Mouse (Mus musculus) left cerebral cortex, adult 2 months (tissue): ENCODE measurements around the gene Dapk3. TPM values are rescaled to one million over a fixed set of nuclear protein-coding genes. Genes with fewer than 3 reads are reported as not detected.
"Not testable (repeated sequence)": the region's sequence is repeated elsewhere in the genome, so short reads cannot be mapped to it uniquely, and the experiment has no call there.

Source experiments
- DNase-seq, 2 experiments: peaks; one replicate each; pipeline ENCODE4 v3.0.0; 2021 to 2022; ENCODE audit warnings: low spot score in 2 of 2, mixed read lengths in 1 of 2; ENCODE audit errors: extremely low spot score in 1 of 2
- H3K27ac ChIP-seq: fragments of 200-600 bp; 2 replicates; pipeline ENCODE4 v1.8.1; 2022
- H3K4me3 ChIP-seq: fragments of 200-600 bp; 2 replicates; pipeline ENCODE4 v1.8.1; 2022
- CTCF ChIP-seq: fragments of 200-600 bp; IDR thresholded peaks from 2 replicates; pipeline ENCODE4 v1.8.1; 2022; ENCODE audit warnings: antibody characterized with exemption, mild to moderate bottlenecking, moderate library complexity
- intact Hi-C: fragments of 180-260 bp; cut with DNase I; formaldehyde crosslinking; loops from one replicate; pipeline ENCODE4 v1.15.1; 2025
- total RNA-seq, 2 experiments: library from RNA; stranded (reverse); gene quantifications; 2 replicates each; pipeline ENCODE4 v1.2.3; 2021

Dapk3 gene
- total RNA-seq, 2 experiments from 2014 or later = 74.6 to 89.4 TPM

DNA sequence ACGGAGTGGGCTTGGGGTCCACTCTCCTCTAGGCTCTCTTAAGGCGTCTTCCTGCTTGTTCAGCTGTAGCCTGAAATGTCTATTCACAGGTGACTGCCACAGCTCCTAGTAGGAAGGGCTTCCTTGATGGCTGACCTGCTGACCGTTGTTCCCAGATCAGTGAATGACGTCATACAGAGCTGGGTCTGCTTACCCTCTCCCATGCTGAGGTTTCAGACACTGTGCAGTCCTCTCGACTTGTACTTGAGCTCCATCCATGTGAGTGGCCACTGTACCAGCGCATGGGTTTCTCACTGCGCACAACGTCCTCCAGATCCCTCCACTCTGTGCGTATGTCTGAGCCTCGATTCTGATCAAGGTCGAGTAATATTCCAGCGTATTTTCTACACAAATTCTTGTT lies 30.2 kb upstream of the Dapk3 start:
- no peak for DNase-seq
- Histone ChIP-seq H3K27ac (no peak overlapping the region), H3K4me3 (no peak overlapping the region)
- intact Hi-C loops = no loop called here
- no peak for TF ChIP-seq CTCF

DNA sequence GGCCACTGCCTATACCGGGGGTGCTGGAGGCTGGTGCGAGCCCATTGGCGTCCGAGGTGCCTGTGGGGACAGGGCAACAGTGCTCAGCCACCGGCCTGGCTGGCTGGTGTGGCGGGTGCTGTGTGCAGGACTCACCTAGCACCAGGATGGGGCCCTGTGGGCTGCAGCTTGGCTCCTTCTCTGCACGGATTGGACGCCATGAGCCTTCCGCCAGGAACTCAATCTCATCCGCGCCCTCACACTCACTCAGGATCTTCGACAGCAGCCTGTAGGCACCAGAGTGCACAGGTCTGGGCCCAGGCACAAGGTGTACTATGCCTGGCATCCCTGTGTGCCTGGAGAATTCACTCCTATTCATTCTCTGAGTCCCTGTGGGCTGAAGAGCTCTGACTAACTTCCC lies 28.5 kb upstream of the Dapk3 start:
- no peak for DNase-seq
- intact Hi-C loops = no loop called here
- no peak for TF ChIP-seq CTCF
- Histone ChIP-seq H3K4me3 (no peak overlapping the region), H3K27ac (peak overlapping the region; percentile 47; the same call in 1 of the 2 replicates)

DNA sequence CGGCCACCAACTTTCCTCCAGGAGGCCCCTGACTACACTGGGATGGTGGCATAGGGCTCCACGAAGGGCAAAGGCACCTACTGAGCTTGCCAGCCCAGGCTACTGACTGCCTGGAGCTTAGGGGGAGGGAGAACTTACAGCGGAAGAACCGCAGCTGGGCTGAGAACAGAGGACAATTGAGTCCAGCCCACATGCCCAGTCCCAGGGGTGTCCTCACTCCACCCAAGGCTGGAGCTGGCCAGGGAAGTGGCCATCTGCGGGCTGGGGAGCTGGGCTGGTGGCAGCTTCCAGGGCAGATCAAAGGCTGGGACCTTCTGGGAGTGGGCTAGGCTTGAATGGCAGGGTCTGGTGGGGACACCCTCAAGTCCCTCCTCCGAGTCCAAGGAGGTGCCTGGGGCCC lies 28.1 kb upstream of the Dapk3 start:
- TF ChIP-seq CTCF = no peak
- intact Hi-C loops = no loop called here
- no peak for DNase-seq
- H3K4me3 ChIP-seq = no peak overlapping the region
- H3K27ac ChIP-seq = peak overlapping the region; percentile 50; the same call in 1 of the 2 replicates

DNA sequence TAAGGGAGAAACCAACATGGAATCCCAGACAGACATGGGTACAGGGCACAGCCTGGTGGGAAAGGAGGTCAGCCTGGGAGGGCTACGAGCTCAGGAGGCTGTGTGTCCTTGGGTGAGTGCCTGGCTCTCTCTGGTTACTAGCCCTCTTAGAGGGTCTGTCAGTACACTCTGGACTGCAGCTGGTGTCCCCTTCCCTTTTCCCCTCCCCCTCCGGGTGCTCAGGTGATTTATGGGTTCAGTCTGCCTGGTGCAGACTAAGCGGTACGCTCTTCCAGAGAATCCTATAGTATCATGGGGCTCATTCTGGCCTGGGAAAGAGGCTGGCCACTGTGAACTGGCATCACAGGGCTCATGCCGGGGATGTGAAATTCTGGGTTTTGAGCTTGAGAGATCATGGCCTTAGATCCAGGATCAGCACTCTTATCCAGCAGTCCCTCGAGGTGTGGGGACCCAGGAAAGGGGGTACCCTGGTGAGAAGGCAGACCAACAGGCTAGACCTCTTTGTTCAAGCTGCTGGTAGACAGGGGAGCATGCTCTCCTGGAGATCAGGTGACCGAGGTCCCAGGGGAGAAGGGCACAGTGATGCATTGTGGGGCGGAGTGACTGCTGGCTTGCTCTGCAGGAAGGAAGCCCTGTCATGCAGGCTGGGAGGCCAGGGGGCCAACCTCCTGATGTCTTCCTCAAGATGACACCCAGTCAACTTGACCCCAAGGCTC lies 21.0 kb upstream of the Dapk3 start:
- intact Hi-C loops = no loop called here
- TF ChIP-seq CTCF = no peak
- Histone ChIP-seq H3K27ac (no peak overlapping the region), H3K4me3 (no peak overlapping the region)
- no peak for DNase-seq

DNA sequence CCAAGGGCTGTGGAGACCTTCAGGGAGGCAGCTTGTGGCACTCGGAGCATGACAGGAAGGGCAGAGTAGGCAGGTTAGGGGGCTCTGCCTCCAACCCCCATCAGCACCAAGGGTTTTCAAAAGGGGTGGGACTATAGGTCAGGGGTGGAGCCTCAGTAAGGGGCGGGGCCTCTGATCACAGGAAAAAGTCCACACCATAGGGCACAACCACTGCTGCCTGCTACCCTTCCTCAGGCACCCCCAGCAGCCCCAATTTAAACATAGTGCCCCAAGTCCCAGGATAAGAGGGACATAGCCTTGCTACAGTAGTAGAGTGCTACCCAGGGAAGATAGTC lies 20.5 kb upstream of the Dapk3 start:
- TF ChIP-seq CTCF = no peak
- no peak for DNase-seq
- Histone ChIP-seq H3K27ac (no peak overlapping the region), H3K4me3 (no peak overlapping the region)
- intact Hi-C loops = no loop called here

DNA sequence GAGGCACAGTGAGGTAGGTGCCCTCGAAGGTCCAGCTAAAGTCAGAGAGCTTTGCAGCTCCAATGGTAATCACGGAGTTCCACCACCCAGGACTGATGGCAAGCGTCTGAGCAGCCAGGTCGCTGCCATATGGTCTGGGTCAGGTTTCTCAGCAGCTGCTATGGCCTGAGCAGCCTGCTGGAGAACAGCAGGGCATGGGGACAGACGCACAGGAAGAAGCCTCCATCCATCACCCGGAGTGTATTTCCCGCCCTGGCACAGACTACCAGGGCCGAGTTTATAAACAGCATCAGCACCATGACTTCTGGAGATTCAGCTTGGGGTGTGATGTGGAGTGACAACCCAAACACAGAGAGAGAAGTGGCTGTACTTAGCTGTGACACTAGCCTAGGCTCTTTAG lies 17.7 kb upstream of the Dapk3 start:
- intact Hi-C loops = loop anchor here (5.0 kb wide), 1 partner anchor 238 kb away; no protein-coding TSS in a partner anchor
- TF ChIP-seq CTCF = no peak
- no peak overlapping the region for H3K27ac ChIP-seq

DNA sequence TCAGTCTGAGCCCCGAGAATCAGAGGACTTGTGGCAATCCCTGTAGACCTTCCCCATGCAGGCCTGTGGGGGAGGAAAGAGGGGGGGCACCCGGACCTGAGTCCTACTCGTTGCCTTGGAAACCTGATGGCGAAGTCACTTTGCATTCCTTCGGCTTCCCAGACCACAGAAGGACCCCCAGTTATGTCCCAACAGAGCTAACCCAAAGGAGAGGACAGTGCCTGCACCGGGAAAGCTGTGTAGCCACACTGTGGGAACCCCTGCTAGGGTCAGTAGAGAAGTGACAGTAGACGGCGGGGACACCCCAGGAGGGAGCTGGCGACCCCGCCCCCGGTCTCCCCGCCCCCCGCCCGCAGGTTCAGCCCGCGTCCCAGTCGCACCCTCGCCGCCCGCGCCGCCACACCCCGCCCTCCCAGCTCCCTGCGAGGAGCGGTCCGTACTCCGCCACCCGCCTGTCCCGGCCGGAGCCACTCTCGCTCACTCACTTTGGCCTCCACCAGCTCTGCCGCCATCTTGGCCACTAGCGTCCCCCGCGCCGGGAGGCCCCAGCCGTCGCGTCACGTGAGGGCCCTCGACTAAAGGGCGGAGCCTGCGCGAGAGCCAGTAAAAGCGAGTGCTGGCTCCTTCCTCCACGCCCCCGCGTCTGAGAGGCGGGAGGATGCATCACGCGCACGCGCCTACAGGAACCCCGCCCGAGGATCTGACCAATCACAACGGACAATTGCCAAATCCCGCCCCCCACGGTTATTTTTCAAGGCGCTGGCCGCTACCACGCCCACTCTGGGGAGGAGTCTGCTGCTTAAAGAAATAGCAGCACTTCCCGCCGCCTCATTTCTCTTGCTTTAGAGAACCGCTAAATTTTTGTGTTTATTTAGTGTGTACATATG lies 15.4 kb upstream of the Dapk3 start, which contains the start of gene Pias4:
Gene Pias4, minus strand, starts transcription at position 724 of the 887 bp plus-strand sequence.
- H3K27ac ChIP-seq = peak within 1 kb of the TSS; percentile 86
- DNase-seq = peak; percentile 100
- H3K4me3 ChIP-seq = peak within 1 kb of the TSS; percentile 94
- intact Hi-C loops = loop anchor here (2.0 to 5.0 kb wide), 2 partner anchors 31 to 240 kb away; no protein-coding TSS in a partner anchor
- TF ChIP-seq CTCF = no peak

More for the DNA sequence above, 17.7 kb upstream of the Dapk3 start:
- no peak overlapping the region for H3K4me3 ChIP-seq
- no peak for DNase-seq

DNA sequence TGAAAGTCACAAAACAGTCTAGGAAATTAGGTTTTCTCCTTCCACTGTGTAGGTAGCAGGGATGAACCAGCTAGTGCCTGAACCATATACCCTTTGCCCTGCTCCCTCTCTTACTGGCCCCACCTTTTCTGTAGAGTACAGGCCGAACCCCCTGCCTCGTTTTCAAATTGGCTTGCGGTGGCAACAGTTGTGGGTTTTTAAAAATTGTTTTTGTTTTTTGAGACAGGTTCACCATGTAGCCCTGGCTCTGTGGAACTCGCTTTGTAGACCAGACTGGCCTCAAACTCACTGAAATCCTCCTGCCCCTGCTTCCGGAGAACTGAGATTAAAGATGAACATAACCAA lies 14.7 kb upstream of the Dapk3 start:
- intact Hi-C loops = loop anchor here (2.0 to 5.0 kb wide), 2 partner anchors 31 to 241 kb away; no protein-coding TSS in a partner anchor
- Histone ChIP-seq H3K27ac (peak overlapping the region; percentile 85), H3K4me3 (peak overlapping the region; percentile 54)
- DNase-seq = no peak
- no peak for TF ChIP-seq CTCF

DNA sequence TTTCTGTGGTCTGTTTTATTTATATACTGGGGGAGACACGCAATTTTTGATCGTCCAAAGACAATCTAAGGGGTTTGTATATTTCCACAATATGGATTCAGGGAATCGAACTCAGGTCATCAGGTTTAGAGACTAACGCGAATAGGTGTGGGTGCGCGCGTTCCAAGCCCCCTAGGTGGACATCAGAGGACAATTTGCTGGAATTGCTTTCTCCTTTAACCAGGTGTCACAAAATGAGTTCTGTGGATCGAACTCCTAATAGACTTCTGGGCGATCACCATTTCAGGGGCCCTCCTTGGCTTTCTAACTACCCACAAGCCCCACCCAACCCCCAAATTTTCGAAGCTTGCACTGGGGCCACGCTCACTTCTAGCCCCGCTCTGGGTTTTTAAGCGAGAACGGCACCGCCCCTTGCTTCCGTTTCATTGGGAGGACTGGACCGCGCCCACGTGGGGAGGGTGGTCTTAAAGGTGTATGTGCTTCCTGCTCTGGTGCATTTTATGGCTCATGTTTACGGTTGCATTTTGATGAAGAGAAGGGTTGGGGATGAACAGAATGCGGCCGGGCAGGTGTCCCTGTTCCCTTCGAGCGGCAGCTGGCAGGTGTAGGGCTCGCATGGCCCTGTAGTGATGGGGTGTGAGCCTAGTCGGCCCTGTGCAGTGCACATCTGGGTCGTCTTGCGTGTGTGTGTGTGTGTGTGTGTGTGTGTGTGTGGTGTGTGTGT lies 14.1 kb upstream of the Dapk3 start:
- intact Hi-C loops = loop anchor here (2.0 to 5.0 kb wide), 2 partner anchors 32 to 241 kb away; no protein-coding TSS in a partner anchor
- DNase-seq = peak; percentile 71 to 75
- peak overlapping the region; percentile 85 for H3K27ac ChIP-seq
- no peak for TF ChIP-seq CTCF
- peak overlapping the region; percentile 54 for H3K4me3 ChIP-seq

DNA sequence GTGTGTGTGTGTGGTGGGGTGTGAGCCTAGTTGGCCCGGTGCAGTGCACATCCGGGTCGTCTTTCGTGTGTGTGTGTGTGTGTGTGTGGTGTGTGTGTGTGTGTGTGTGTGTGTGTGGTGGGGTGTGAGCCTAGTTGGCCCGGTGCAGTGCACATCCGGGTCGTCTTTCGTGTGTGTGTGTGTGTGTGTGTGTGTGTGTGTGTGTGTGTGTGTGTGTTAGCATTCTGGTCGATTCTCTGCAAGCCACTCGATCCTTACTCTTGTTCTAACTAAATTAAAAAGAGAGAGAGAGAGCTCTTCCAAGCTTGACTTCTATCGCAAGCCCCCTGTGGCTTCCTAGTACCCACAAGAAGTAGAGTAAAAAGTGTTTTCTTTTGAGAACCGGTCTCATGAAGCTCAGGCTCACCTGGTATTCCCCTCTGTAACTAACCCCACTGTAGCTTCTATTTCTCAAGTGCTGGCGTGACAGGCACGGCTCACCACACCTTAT lies 13.3 kb upstream of the Dapk3 start:
- intact Hi-C loops = loop anchor here (2.0 to 5.0 kb wide), 2 partner anchors 33 to 242 kb away; no protein-coding TSS in a partner anchor
- DNase-seq, H3K4me3 ChIP-seq: not testable (repeated sequence)
- H3K27ac ChIP-seq = peak overlapping the region; percentile 44; the same call in 1 of the 2 replicates

DNA sequence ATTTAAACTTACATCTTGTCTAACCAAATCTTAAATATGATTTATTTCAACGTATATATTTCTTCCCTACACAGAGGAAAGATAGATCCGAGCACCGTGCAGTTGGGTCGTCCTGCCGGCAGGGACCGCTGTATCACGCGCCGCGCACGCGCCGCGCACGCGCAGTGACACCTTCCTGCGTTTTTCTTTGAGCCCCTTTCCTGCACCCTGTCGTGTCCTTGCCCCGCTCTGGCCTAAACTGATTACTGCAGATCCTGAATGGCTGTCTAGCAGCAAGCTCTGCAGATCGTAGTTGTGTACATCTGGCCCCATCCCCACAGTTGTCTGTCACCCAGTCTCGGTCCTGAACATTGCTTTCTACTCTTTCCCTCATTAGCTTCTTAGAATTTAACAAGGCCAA lies 9.7 kb upstream of the Dapk3 start:
- peak; percentile 84 to 85 for DNase-seq
- intact Hi-C loops = no loop called here
- H3K4me3 ChIP-seq = peak overlapping the region; percentile 20
- H3K27ac ChIP-seq = peak overlapping the region; percentile 94
- peak; percentile 98 for TF ChIP-seq CTCF
